Mouse (Mus musculus): ENCODE results near the gene Bcl7b. TPM values are rescaled to one million over a fixed set of nuclear protein-coding genes. Genes with fewer than 3 reads are reported as not detected.

Bcl7b gene
- polyA plus RNA-seq, 1 experiment from 2014 or later = 50.2 TPM

GRCm38 (mm10) chr5:135148715-135149052, 19.4 kb upstream of the Bcl7b start:
- H3K36me3 ChIP-seq = peaks cover 3% of the 10 kb centered on the region
- H3K27ac ChIP-seq = no peak overlapping the region
- H3K9ac ChIP-seq = peak overlapping the region; percentile 52
- under 1% methylated on average over 13 of the region's 13 CpGs for WGBS
- H3K9me3 ChIP-seq = no peaks in the 10 kb centered on the region
- peak overlapping the region; percentile 65 for H3K4me2 ChIP-seq (replicated peaks)
- no peaks in the 10 kb centered on the region for H3K27me3 ChIP-seq (replicated peaks)
- peak overlapping the region; percentile 74 for H3K4me3 ChIP-seq
- no peak for ATAC-seq (ENCODE audit: low FRiP score, low read depth)
- 0 out of 2 replicates have a peak, but pooled peaks cover 3% of the 10 kb centered on the region for H3K4me1 ChIP-seq

- peaks cover 8% of the 10 kb centered on the region for H3K36me3 ChIP-seq
- ATAC-seq (ENCODE audit: low FRiP score, low read depth) = peak; percentile 97
- no peaks in the 10 kb centered on the region for H3K9me3 ChIP-seq
- no peaks in the 10 kb centered on the region for H3K27me3 ChIP-seq (replicated peaks)
- H3K4me3 ChIP-seq = peak within 1 kb of the TSS; percentile 74
- 0 out of 2 replicates have a peak, but pooled peaks cover 3% of the 10 kb centered on the region for H3K4me1 ChIP-seq
- under 1% methylated on average over 63 of the region's 63 CpGs for WGBS
- peak within 1 kb of the TSS; percentile 72 for H3K9ac ChIP-seq
- H3K4me2 ChIP-seq (replicated peaks) = peak within 1 kb of the TSS; percentile 65
- H3K27ac ChIP-seq = peak within 1 kb of the TSS; percentile 64
Measured at GRCm38 (mm10) chr5:135149053-135149819, 18.8 kb upstream of the Bcl7b start, which contains the start of gene Tbl2. TSS of gene Tbl2 (plus strand) at chr5:135149657.

- WGBS = 0% methylated on average over 23 of the region's 23 CpGs
- no peak for ATAC-seq (ENCODE audit: low FRiP score, low read depth)
- Histone ChIP-seq H3K9ac (peak overlapping the region; percentile 72), H3K4me2 (replicated peaks) (peak overlapping the region; percentile 65), H3K27ac (no peak overlapping the region), H3K27me3 (replicated peaks) (no peaks in the 10 kb centered on the region), H3K4me1 (0 out of 2 replicates have a peak, but pooled peaks cover 3% of the 10 kb centered on the region), H3K9me3 (no peaks in the 10 kb centered on the region), H3K36me3 (peaks cover 12% of the 10 kb centered on the region), H3K4me3 (peak overlapping the region; percentile 74)
Measured at GRCm38 (mm10) chr5:135149820-135150178, 18.3 kb upstream of the Bcl7b start.

GRCm38 (mm10) chr5:135156496-135156895, 11.6 kb upstream of the Bcl7b start:
- no peak for ATAC-seq (ENCODE audit: low FRiP score, low read depth)
- Histone ChIP-seq H3K9ac (no peak overlapping the region), H3K36me3 (peaks cover 78% of the 10 kb centered on the region)

GRCm38 (mm10) chr5:135161221-135161620, 6.9 kb upstream of the Bcl7b start:
- WGBS = 95% methylated on average over 4 of the region's 4 CpGs
- Histone ChIP-seq H3K27me3 (replicated peaks) (no peaks in the 10 kb centered on the region), H3K9me3 (no peaks in the 10 kb centered on the region), H3K9ac (no peak overlapping the region), H3K4me1 (no peaks in the 10 kb centered on the region), H3K4me2 (replicated peaks) (no peak overlapping the region), H3K4me3 (no peak overlapping the region), H3K27ac (no peak overlapping the region), H3K36me3 (peaks cover 67% of the 10 kb centered on the region)
- no peak for ATAC-seq (ENCODE audit: low FRiP score, low read depth)

More at GRCm38 (mm10) chr5:135156496-135156895, 11.6 kb upstream of the Bcl7b start:
- H3K4me1 ChIP-seq = no peaks in the 10 kb centered on the region
- no peaks in the 10 kb centered on the region for H3K9me3 ChIP-seq
- no peaks in the 10 kb centered on the region for H3K27me3 ChIP-seq (replicated peaks)
- 96% methylated on average over 4 of the region's 4 CpGs for WGBS
- H3K4me3 ChIP-seq = no peak overlapping the region
- H3K27ac ChIP-seq = no peak overlapping the region
- H3K4me2 ChIP-seq (replicated peaks) = no peak overlapping the region

- Histone ChIP-seq H3K9ac (no peak overlapping the region), H3K27ac (no peak overlapping the region), H3K4me3 (no peak overlapping the region), H3K36me3 (peaks cover 63% of the 10 kb centered on the region), H3K4me2 (replicated peaks) (no peak overlapping the region), H3K4me1 (no peaks in the 10 kb centered on the region), H3K27me3 (replicated peaks) (no peaks in the 10 kb centered on the region), H3K9me3 (no peaks in the 10 kb centered on the region)
- 89% methylated on average over 7 of the region's 7 CpGs for WGBS
- no peak for ATAC-seq (ENCODE audit: low FRiP score, low read depth)
Measured at GRCm38 (mm10) chr5:135161650-135162049, 6.4 kb upstream of the Bcl7b start.

GRCm38 (mm10) chr5:135162361-135162760, 5.7 kb upstream of the Bcl7b start:
- peaks cover 56% of the 10 kb centered on the region for H3K36me3 ChIP-seq
- no peaks in the 10 kb centered on the region for H3K4me1 ChIP-seq
- no peak overlapping the region for H3K4me3 ChIP-seq
- no peaks in the 10 kb centered on the region for H3K9me3 ChIP-seq
- no peak overlapping the region for H3K9ac ChIP-seq
- H3K27me3 ChIP-seq (replicated peaks) = no peaks in the 10 kb centered on the region
- H3K27ac ChIP-seq = no peak overlapping the region
- H3K4me2 ChIP-seq (replicated peaks) = no peak overlapping the region
- 94% methylated on average over 8 of the region's 8 CpGs for WGBS
- ATAC-seq (ENCODE audit: low FRiP score, low read depth) = no peak

GRCm38 (mm10) chr5:135162821-135163220, 5.3 kb upstream of the Bcl7b start:
- no peaks in the 10 kb centered on the region for H3K27me3 ChIP-seq (replicated peaks)
- no peak for ATAC-seq (ENCODE audit: low FRiP score, low read depth)

GRCm38 (mm10) chr5:135166909-135167308, 1.2 kb upstream of the Bcl7b start:
- Histone ChIP-seq H3K4me1 (peaks cover 14% of the 10 kb centered on the region), H3K9me3 (no peaks in the 10 kb centered on the region)

More at GRCm38 (mm10) chr5:135162821-135163220, 5.3 kb upstream of the Bcl7b start:
- Histone ChIP-seq H3K4me1 (no peaks in the 10 kb centered on the region), H3K9ac (no peak overlapping the region), H3K36me3 (peaks cover 53% of the 10 kb centered on the region), H3K27ac (no peak overlapping the region), H3K4me3 (no peak overlapping the region), H3K4me2 (replicated peaks) (no peak overlapping the region), H3K9me3 (no peaks in the 10 kb centered on the region)
- 93% methylated on average over 6 of the region's 6 CpGs for WGBS

GRCm38 (mm10) chr5:135167469-135167868, 614 bp upstream of the Bcl7b start:
- no peak for ATAC-seq (ENCODE audit: low FRiP score, low read depth)
- no peak overlapping the region for H3K9ac ChIP-seq
- H3K27me3 ChIP-seq (replicated peaks) = no peaks in the 10 kb centered on the region
- H3K4me1 ChIP-seq = peaks cover 14% of the 10 kb centered on the region
- H3K27ac ChIP-seq = no peak overlapping the region
- WGBS = 95% methylated on average over 4 of the region's 4 CpGs
- peaks cover 23% of the 10 kb centered on the region for H3K36me3 ChIP-seq
- H3K4me3 ChIP-seq = no peak overlapping the region
- H3K9me3 ChIP-seq = no peaks in the 10 kb centered on the region
- H3K4me2 ChIP-seq (replicated peaks) = no peak overlapping the region

More at GRCm38 (mm10) chr5:135166909-135167308, 1.2 kb upstream of the Bcl7b start:
- Histone ChIP-seq H3K36me3 (peaks cover 22% of the 10 kb centered on the region), H3K27ac (no peak overlapping the region), H3K9ac (no peak overlapping the region), H3K4me3 (no peak overlapping the region), H3K27me3 (replicated peaks) (no peaks in the 10 kb centered on the region), H3K4me2 (replicated peaks) (no peak overlapping the region)
- ATAC-seq (ENCODE audit: low FRiP score, low read depth) = no peak
- WGBS = 88% methylated on average over 4 of the region's 4 CpGs

- Histone ChIP-seq H3K4me2 (replicated peaks) (peak overlapping the region; percentile 78), H3K36me3 (peaks cover 35% of the 10 kb centered on the region), H3K4me3 (peak overlapping the region; percentile 57), H3K27ac (no peak overlapping the region), H3K9me3 (no peaks in the 10 kb centered on the region), H3K4me1 (peaks cover 14% of the 10 kb centered on the region), H3K27me3 (replicated peaks) (no peaks in the 10 kb centered on the region), H3K9ac (peak overlapping the region; percentile 69)
- no peak for ATAC-seq (ENCODE audit: low FRiP score, low read depth)
- 89% methylated on average over 5 of the region's 5 CpGs for whole genome bisulfite sequencing
Measured at GRCm38 (mm10) chr5:135169479-135169878, 1.4 kb downstream of the Bcl7b start.

- no peak for ATAC-seq (ENCODE audit: low FRiP score, low read depth)
- peaks cover 14% of the 10 kb centered on the region for H3K4me1 ChIP-seq
- H3K36me3 ChIP-seq = peaks cover 48% of the 10 kb centered on the region
- no peaks in the 10 kb centered on the region for H3K9me3 ChIP-seq
- H3K27ac ChIP-seq = no peak overlapping the region
- no peaks in the 10 kb centered on the region for H3K27me3 ChIP-seq (replicated peaks)
- WGBS = 95% methylated on average over 6 of the region's 6 CpGs
- H3K4me3 ChIP-seq = no peak overlapping the region
- H3K4me2 ChIP-seq (replicated peaks) = no peak overlapping the region
- no peak overlapping the region for H3K9ac ChIP-seq
Measured at GRCm38 (mm10) chr5:135171688-135172220, 3.7 kb downstream of the Bcl7b start.
